Mouse (Mus musculus): ENCODE measurements around the gene Spn. TPM values are rescaled to one million over a fixed set of nuclear protein-coding genes. Genes with fewer than 3 reads are reported as not detected.

Spn gene
- polyA plus RNA-seq, 1 experiment = 54.6 TPM

DNA sequence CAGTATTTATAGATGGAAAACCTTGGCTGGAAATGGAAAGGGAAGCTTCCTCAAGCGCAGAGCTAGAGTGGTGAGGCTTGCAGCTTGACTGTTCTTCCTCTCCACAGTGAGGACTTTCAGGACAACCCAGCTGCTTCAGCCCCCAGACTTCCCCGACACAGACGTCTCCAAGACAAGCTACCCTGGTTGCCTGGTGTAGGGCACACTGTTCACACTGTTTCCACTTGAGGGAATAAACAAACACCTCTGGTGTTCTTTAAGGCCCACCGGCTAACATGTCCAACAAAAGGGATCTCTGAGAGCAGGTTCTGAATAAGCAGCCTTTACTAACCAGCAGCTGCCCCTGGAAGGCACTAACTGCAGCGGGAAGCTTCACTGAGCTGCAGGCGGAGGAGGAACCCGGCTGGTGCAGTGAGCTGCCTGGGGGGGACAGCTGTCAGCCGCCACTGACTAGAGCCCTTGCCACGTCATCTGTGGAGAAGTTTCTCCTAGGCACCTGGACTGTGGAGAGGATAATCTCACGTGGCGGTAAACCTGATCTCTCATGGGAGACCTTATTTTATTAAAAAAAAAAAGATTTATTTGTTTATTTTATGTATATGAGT lies 21.2 kb downstream of the Spn start:
- H3K36me3 ChIP-seq (ENCODE audit: control insufficient read depth, insufficient read depth, low read length) = no peaks in the 10 kb centered on the region
- H3K27me3 ChIP-seq (ENCODE audit: control insufficient read depth, insufficient read depth, low read length) = no peaks in the 10 kb centered on the region
- DNase-seq (ENCODE audit: low read depth in 1 of 2, low spot score in 2 of 2) = no peak
- 57% methylated on average over 11 of the region's 11 CpGs for WGBS
- H3K4me1 ChIP-seq (ENCODE audit: control insufficient read depth, insufficient read depth, insufficient read length) = peaks cover 23% of the 10 kb centered on the region; the same call in 1 of the 2 replicates
- H3K4me3 ChIP-seq (ENCODE audit: extremely low read depth, insufficient read depth, insufficient read length) = no peak overlapping the region
- TF ChIP-seq POLR2A (IDR thresholded peaks at IDR 0.05; ENCODE audit: low read depth, low read length) = no peak
- TF ChIP-seq CTCF (IDR thresholded peaks at IDR 0.05; ENCODE audit: extremely low read depth, insufficient read depth, insufficient read length, insufficient replicate concordance) = no peak
- no peak overlapping the region for H3K27ac ChIP-seq (ENCODE audit: insufficient read depth, low read length)

DNA sequence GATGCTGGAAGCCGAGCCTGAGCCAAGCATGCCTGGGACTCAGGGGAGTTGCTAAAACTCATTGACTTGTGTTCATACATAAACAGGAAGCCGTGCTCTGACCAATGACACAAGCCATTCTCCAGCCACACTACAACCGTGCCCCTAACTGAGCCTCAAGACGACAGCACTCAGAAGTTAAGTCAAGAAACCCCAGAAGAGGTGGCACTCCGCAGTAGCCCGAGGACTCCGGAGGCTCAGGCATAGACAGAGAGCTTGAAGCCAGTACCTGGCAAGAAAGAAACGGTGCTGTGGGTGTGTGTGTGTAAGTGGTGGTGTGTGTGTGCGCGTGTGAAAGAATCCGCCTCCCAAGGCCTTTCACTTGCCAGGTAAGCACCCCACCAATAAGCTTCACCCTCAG lies 22.7 kb downstream of the Spn start:
- H3K4me1 ChIP-seq (ENCODE audit: control insufficient read depth, insufficient read depth, insufficient read length) = peaks cover 23% of the 10 kb centered on the region; the same call in 1 of the 2 replicates
- DNase-seq (ENCODE audit: low read depth in 1 of 2, low spot score in 2 of 2) = no peak
- no peak overlapping the region for H3K4me3 ChIP-seq (ENCODE audit: extremely low read depth, insufficient read depth, insufficient read length)
- no peaks in the 10 kb centered on the region for H3K36me3 ChIP-seq (ENCODE audit: control insufficient read depth, insufficient read depth, low read length)
- 81% methylated on average over 11 of the region's 11 CpGs for WGBS
- H3K27me3 ChIP-seq (ENCODE audit: control insufficient read depth, insufficient read depth, low read length) = no peaks in the 10 kb centered on the region
- no peak overlapping the region for H3K27ac ChIP-seq (ENCODE audit: insufficient read depth, low read length)
- TF ChIP-seq CTCF (IDR thresholded peaks at IDR 0.05; ENCODE audit: extremely low read depth, insufficient read depth, insufficient read length, insufficient replicate concordance) (no peak), POLR2A (IDR thresholded peaks at IDR 0.05; ENCODE audit: low read depth, low read length) (no peak)

DNA sequence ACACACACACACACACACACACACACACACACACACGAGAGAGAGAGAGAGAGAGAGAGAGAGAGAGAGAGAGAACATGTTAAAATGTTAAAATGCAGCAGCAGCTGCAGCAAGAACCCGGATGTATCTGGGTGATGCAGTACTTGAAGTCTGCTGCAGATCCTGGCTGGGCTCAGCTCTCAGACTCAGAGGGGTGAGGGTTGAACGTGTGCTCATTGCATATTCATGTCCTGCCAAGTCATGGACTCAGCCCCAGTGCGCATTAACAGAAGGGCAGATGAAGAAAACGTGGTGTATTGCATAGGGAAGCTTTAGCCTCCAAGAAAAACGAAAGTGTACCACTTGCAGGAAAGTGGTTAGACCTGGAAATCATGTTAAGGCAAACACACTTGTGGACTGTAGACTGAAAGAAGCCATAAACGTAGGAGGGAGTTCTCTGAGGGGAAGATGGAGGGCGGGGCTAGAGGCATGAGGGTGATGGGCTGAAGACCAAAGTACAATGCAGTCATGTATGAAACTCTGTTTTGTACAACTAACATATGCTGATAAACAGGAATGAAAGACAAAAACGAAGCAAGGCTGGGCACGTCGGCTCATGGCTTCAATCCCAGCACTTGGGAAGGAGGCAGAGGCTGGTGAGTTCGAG lies 23.9 kb downstream of the Spn start:
- H3K4me3 ChIP-seq (ENCODE audit: extremely low read depth, insufficient read depth, insufficient read length) = no peak overlapping the region
- no peaks in the 10 kb centered on the region for H3K36me3 ChIP-seq (ENCODE audit: control insufficient read depth, insufficient read depth, low read length)
- WGBS = 32% methylated on average over 12 of the region's 12 CpGs
- TF ChIP-seq POLR2A (IDR thresholded peaks at IDR 0.05; ENCODE audit: low read depth, low read length) (no peak), CTCF (IDR thresholded peaks at IDR 0.05; ENCODE audit: extremely low read depth, insufficient read depth, insufficient read length, insufficient replicate concordance) (no peak)
- peaks cover 23% of the 10 kb centered on the region; the same call in 1 of the 2 replicates for H3K4me1 ChIP-seq (ENCODE audit: control insufficient read depth, insufficient read depth, insufficient read length)
- peak overlapping the region; percentile 71 for H3K27ac ChIP-seq (ENCODE audit: insufficient read depth, low read length)
- DNase-seq (ENCODE audit: low read depth in 1 of 2, low spot score in 2 of 2) = no peak
- no peaks in the 10 kb centered on the region for H3K27me3 ChIP-seq (ENCODE audit: control insufficient read depth, insufficient read depth, low read length)

DNA sequence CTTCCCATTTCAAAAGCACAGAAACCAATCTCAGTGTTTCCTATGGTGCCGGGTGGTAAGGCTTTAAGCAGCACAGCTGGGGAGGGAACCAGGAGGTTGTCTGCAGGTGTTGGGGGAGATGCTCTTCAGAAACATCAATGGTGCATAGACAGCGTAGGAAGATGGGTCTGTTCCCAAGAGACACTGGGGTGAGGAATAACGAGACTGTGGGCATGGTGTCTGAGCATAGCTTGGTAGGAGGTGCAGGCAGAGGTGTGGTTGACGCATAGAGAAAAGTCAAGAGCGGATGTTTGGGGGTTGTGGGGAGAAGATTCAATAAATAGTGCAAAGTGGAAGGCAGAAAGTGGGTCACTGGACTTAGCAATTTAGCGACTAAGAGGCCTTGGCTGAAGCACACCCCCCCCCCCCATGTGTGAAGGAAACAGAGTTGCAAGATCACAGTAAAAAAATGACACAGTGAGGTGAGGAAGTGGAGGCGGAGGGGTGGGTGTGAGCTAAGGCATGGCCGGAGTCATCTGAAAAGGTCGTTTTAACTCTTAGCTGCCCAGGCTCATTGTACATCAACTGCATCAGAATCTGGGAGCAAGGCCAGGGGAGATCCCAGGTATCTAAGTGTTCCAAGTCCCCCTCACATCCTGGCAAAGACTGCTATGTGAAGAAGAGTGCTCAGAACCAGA lies 24.6 kb downstream of the Spn start:
- no peak for DNase-seq (ENCODE audit: low read depth in 1 of 2, low spot score in 2 of 2)
- WGBS = 9% methylated on average over 9 of the region's 9 CpGs
- no peaks in the 10 kb centered on the region for H3K27me3 ChIP-seq (ENCODE audit: control insufficient read depth, insufficient read depth, low read length)
- no peak for TF ChIP-seq CTCF (IDR thresholded peaks at IDR 0.05; ENCODE audit: extremely low read depth, insufficient read depth, insufficient read length, insufficient replicate concordance)
- no peak for TF ChIP-seq POLR2A (IDR thresholded peaks at IDR 0.05; ENCODE audit: low read depth, low read length)
- H3K4me1 ChIP-seq (ENCODE audit: control insufficient read depth, insufficient read depth, insufficient read length) = peaks cover 23% of the 10 kb centered on the region; the same call in 1 of the 2 replicates
- peak overlapping the region; percentile 71 for H3K27ac ChIP-seq (ENCODE audit: insufficient read depth, low read length)
- no peaks in the 10 kb centered on the region for H3K36me3 ChIP-seq (ENCODE audit: control insufficient read depth, insufficient read depth, low read length)
- no peak overlapping the region; the same call in 1 of the 2 replicates for H3K4me3 ChIP-seq (ENCODE audit: extremely low read depth, insufficient read depth, insufficient read length)

DNA sequence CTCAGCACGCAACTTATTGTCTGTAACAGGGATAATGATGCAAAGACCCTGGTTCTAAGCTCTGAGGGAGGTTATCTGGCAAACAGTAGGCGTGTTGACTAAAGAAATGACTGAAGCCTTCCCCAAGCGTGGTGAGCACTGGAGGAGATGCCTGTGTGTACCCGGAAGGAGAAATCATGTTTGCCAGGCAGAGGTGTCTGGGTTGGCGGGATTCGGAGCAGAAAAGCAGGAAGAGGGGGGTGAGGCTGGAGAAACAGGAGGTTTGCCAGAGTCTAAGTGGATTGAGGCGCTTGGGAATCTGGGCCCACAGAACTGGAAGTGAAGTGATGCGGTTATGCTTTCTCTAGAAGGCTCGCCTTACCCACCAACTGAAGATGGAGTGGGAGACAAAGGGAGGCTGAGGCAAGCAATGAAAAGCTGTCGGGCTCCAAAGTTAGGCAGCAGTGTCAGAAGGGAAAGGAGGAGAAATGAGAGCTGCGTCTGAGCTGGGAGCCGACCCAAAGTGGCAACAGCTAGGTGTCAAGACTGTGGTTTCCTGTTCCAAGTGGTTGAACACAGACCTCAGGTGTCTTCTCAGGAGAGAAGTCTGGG lies 25.3 kb downstream of the Spn start:
- Histone ChIP-seq H3K4me1 (ENCODE audit: control insufficient read depth, insufficient read depth, insufficient read length) (peaks cover 23% of the 10 kb centered on the region; the same call in 1 of the 2 replicates), H3K36me3 (ENCODE audit: control insufficient read depth, insufficient read depth, low read length) (no peaks in the 10 kb centered on the region), H3K27me3 (ENCODE audit: control insufficient read depth, insufficient read depth, low read length) (no peaks in the 10 kb centered on the region), H3K27ac (ENCODE audit: insufficient read depth, low read length) (peak overlapping the region; percentile 71), H3K4me3 (ENCODE audit: extremely low read depth, insufficient read depth, insufficient read length) (no peak overlapping the region)
- no peak for DNase-seq (ENCODE audit: low read depth in 1 of 2, low spot score in 2 of 2)
- WGBS = 57% methylated on average over 12 of the region's 12 CpGs
- TF ChIP-seq CTCF (IDR thresholded peaks at IDR 0.05; ENCODE audit: extremely low read depth, insufficient read depth, insufficient read length, insufficient replicate concordance) = no peak
- no peak for TF ChIP-seq POLR2A (IDR thresholded peaks at IDR 0.05; ENCODE audit: low read depth, low read length)

DNA sequence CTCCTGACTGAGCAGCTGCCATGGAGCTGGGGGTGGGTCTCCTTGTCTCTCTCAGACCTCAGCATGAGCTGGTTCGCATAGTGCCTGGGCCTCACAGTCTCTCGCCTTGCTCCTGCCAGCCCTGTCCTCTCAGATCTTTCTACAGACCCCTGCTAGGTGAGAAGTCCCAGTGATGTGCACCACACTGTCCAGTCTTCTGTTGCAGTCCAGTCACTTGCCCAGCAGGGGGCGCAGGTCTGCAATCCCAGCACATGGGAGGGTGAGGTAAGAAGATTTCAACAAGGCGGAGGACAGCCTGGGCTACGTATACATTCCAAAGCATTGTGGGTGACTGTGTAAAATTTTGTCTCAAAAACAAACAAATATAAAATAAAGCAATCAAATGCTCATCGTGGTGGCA lies 26.2 kb downstream of the Spn start:
- Histone ChIP-seq H3K36me3 (ENCODE audit: control insufficient read depth, insufficient read depth, low read length) (no peaks in the 10 kb centered on the region), H3K27ac (ENCODE audit: insufficient read depth, low read length) (no peak overlapping the region), H3K4me3 (ENCODE audit: extremely low read depth, insufficient read depth, insufficient read length) (no peak overlapping the region), H3K27me3 (ENCODE audit: control insufficient read depth, insufficient read depth, low read length) (no peaks in the 10 kb centered on the region), H3K4me1 (ENCODE audit: control insufficient read depth, insufficient read depth, insufficient read length) (peaks cover 23% of the 10 kb centered on the region; the same call in 1 of the 2 replicates)
- WGBS = 42% methylated on average over 6 of the region's 6 CpGs
- peak; percentile 63 to 78 for DNase-seq (ENCODE audit: low read depth in 1 of 2, low spot score in 2 of 2)
- TF ChIP-seq POLR2A (IDR thresholded peaks at IDR 0.05; ENCODE audit: low read depth, low read length) (no peak), CTCF (IDR thresholded peaks at IDR 0.05; ENCODE audit: extremely low read depth, insufficient read depth, insufficient read length, insufficient replicate concordance) (peak; percentile 85; the same call in 1 of the 2 replicates)

Data from spleen, adult 2 months (tissue).